Mouse (Mus musculus) CD4-positive, CD25-positive, alpha-beta regulatory T cell, adult 4 months (primary cell): Measurements from ENCODE around the gene Myl6b. TPM values are rescaled to one million over a fixed set of nuclear protein-coding genes. Genes with fewer than 3 reads are reported as not detected.
A peak's percentile ranks its signal among the peaks of the same experiment; 100 is the strongest.
"Not testable (repeated sequence)": the region's sequence is repeated elsewhere in the genome, so short reads cannot be mapped to it uniquely, and the experiment has no call there.

Experiments
- ATAC-seq: one replicate; pipeline ENCODE4 v1.8.0; 2017
- polyA plus RNA-seq, 2 experiments: library from polyadenylated mRNA; unstranded; fragments of 100-300 nt; shearing (Covaris generic); gene quantifications; one replicate each; pipeline ENCODE4 v1.2.1; 2017

Gene Myl6b
- polyA plus RNA-seq, 2 experiments from 2014 or later = 4.3 to 5.4 TPM

DNA sequence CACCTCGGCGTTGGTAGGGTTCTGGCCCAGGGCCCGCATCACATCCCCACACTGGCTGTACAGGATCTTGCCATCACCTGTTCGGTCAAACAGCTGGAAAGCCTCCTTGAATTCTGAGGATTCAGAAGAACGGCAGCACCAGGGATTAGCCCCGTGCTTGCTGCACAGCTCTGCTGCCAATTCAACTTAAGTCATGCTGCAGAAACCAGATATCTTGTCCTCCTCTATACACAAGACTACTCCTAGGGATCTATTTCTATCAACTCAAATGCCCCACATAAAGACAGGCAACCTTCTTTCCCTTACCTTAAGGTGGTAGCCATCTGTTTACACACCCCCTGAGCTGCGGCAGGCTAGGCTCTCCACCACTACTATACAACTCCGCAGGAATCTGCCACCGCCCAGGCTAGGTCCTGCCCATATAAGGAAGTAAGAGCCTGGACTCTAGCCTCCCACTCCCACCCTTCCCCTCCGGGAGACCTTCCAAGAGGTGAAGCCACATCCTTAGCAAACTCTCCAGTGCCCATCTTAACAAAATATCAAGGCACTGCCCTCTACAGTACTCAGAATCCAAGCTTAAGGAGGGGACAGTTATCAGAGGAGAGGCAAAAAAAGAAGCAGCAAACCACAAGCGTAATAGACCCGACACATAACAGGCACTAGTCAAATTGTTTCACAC is 5.7 kb downstream of the Myl6b start:
- peak; percentile 17 for ATAC-seq

- not testable (repeated sequence) for ATAC-seq
These were observed 6.4 kb downstream of the Myl6b start for GRCm38 (mm10) chr10:128492051-128492450.

- no peak for ATAC-seq
These were observed 7.0 kb downstream of the Myl6b start for GRCm38 (mm10) chr10:128491495-128491894.

GRCm38 (mm10) chr10:128490912-128491311 is 7.6 kb downstream of the Myl6b start:
- no peak for ATAC-seq

DNA sequence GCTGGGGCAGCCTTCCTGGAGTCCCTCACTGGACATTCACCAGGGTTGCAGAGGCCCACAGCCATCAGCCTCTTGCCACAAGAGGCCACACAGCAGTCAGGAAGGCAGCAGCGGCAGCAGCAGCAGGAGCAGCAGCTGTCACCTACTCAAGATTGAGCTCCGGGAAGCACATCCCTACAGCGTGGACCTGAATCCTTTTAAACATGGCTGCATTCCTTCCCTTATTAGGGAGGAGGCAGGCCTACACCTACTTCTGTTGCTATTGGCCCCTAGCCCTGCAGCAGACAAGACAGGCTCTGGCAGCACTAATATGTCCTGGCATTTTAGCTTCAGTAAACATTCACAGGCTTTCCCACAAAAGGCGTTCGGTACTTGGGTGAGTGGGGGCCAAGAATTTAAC is 8.3 kb downstream of the Myl6b start:
- no peak for ATAC-seq

GRCm38 (mm10) chr10:128489785-128490184 is 8.7 kb downstream of the Myl6b start:
- ATAC-seq = no peak

DNA sequence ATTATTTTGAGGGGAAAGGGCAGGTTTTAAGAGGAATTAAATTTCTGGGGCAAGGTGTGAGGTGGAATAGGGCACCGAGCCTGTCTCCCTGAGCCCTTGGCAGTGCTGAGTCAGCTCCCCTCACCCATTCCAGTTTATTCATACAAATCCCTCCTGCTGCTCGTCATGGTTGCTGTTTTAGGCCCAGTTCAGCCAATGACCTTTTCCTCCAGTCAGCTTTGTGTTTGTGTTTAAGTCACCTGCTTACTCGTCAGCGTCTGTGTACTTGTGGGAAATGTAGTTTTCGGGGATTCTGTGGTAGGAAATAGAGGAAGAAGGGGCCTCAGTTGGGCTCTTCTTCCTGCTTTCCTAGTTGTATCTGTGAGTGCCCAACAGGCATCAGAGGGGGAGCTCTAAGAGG is 9.1 kb downstream of the Myl6b start:
- ATAC-seq = no peak

DNA sequence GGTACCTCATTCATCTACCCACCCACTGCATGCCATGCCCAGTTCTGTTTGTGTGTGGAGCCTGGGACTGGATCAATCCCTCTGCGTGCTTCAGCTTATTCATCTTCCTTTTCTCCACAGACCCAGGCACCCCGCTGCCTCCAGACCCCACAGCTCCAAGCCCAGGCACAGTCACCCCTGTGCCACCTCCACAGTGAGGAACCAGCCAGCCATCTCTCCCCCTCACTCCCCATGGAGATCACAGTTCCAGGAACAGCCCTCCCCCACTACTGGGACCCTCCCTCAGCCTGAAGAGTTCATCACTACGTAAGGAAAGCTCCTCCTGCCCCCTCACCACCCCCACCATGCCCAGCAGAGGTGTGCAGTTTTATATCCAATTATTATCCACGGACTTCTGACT is 9.7 kb downstream of the Myl6b start:
- ATAC-seq = no peak

GRCm38 (mm10) chr10:128487861-128488712 is 10.4 kb downstream of the Myl6b start:
- no peak for ATAC-seq

- no peak for ATAC-seq
These were observed 12.1 kb downstream of the Myl6b start for GRCm38 (mm10) chr10:128486370-128486769.

GRCm38 (mm10) chr10:128474366-128474765 is 24.1 kb downstream of the Myl6b start:
- ATAC-seq = no peak

DNA sequence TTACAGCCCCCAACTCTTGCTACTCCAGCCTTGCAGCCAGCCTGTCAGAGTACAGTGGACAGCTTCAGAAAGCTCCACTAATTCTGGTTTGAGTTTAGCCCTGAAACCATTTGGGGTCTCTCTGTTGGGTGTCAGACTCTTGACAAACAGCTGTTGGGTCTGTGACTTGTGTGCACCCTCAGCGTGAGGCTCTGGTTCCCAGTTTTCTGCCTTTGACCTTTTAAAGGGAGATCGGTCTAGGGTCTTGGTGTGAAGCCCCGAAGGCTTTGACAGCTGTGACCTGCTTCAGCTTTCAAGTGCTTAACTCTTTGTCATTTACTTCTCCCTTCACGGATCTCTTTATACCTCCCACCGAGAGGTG is 38.2 kb downstream of the Myl6b start:
- no peak for ATAC-seq

DNA sequence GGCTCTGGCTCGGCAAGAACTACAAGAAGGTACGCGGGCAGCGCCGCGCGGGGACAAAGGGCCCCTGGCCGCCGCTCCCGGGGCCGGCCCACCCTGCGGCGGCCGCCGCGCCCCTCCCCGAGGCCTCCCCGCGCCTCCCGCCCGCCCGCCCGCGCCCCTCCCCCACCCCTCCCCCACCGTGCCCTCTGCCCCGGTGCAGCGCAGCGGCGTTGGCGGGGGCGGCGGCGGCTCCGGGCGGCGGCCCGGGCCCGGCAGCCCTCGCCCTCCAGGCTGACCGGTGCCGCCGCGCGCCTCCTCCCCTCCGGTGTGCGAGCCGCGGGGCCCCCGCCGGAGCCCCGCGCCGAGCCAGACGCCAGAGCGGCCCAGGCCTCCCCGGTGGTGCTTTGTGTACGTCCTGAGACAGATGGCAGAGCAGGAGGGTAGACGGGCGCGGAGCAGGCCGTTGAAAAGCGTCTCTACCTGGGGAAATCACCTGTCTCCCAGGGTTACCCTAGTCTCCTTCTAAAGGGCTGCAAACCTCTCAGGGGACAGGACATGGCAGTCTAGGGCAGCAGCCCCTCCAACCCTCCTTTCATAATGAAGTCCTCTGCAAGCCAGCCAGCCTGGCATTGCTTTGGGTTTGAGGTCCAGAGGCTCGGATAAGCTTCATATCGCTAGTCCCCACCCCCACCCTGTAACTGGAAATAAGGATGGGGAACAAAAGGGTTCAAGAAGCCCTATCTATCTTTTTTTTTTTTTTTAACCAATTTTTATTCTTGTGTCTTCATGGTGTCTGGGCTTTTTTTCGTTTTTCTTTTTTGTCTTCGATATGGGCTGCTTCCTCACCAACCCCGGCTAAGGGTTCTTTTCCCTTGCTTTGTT is 38.8 kb downstream of the Myl6b start:
- ATAC-seq = peak; percentile 56

DNA sequence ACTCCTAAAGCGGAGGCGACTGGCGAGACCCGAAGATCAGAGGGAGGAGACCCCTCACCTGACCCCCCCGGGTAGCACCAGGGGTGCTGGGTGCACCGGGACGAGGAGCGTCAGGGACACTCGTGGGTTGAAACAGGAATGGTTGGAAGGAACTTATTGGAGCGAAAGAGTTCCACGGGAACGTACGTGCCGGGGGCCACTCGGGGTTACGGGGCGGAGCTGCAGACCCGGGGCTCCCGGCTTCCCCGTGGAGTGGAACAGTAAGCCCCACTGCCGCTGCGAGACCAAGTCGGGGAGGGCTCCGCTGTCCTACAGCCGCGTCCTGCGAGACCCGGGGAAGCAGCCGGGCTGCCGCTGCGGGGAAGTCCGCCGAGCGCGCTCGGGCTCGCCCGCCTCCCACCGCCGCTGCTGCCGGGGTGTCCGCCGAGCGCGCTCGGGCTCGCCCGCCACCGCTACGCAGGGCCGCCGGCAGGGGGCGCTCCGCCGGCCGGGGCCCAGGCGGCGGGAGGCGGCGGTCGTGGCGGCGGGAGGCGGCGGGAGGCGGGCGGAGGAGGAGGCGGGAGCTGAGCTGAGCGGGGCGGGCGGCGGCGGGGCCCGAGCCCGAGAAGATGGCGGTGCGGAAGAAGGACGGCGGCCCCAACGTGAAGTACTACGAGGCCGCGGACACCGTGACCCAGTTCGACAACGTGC is 39.6 kb downstream of the Myl6b start, which contains the start of gene Smarcc2:
Gene Smarcc2, plus strand, starts transcription at position 530 of the 690 bp plus-strand sequence.
- peak; percentile 69 for ATAC-seq

GRCm38 (mm10) chr10:128458348-128458718 is 40.2 kb downstream of the Myl6b start:
- ATAC-seq = peak; percentile 37

- no peak for ATAC-seq
These were observed 40.8 kb downstream of the Myl6b start for GRCm38 (mm10) chr10:128457676-128458075.

DNA sequence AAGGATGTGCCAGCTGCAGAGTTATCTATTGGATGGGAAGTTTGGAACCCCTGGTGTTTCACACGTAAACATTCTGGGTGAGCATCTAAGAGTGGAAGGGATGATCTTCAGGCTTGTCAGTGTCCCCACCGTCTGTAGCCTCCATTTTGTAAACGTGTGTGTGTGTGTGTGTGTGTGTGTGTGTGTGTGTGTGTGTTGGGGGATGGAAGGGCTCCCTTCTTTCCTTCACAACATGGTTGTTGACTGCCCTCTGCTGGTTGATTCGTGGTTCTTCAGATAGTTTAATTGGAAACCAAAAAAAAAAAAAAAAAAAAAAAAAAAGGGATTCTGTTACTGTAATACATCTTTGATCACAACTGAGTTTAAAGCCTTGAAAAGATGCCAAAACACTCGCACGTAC is 43.2 kb downstream of the Myl6b start:
- ATAC-seq = peak; percentile 42

DNA sequence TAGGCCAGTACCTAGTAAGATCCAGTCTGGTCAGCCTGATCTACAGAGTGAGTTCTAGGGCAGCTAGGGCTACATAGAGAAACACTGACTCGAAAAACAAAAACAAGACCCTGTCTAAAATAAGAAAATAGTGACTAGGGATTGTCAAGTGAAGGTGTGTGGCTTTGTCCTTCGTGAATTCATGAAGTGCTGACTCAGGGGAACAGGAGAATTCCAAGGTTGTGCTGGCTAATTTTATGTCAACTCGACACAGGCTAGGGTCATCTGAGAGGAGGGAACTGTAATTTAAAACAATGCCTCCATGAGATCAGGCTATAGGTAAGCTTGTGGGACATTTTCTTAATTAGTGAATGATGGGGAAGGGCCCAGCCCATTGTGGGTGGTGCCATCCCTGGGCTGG is 44.0 kb downstream of the Myl6b start:
- no peak for ATAC-seq

DNA sequence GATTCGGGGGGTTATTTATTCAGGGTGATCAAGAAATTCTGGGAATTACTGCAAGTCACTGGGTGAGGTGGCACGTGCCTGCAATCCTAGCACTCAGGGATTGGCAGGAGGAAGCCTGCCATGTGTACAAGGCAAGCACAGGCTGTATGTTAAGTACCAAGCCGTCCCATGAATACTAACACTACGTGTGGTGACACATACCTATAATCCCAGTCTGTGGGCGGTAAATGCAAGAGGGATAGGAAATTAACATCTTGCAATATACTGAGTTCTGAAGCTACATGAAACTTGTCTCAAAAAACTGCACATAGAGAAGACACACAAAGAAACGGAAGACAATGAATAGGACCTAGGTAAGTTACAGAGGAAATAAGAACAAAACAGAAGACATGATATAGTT is 47.5 kb downstream of the Myl6b start:
- no peak for ATAC-seq

- no peak for ATAC-seq
These were observed 53.1 kb downstream of the Myl6b start for GRCm38 (mm10) chr10:128445407-128445806.

GRCm38 (mm10) chr10:128444354-128444753 is 54.1 kb downstream of the Myl6b start:
- ATAC-seq = no peak
